Mouse (Mus musculus) testis, adult 2 months (tissue): ENCODE data around the gene Zfp523.

ENCODE experiments used
- CTCF ChIP-seq: fragments of 200-500 bp; IDR thresholded peaks from 2 replicates; pipeline ENCODE4 v1.5.1; 2012; ENCODE audit warnings: low read depth, mild to moderate bottlenecking, inconsistent platforms, low read length, moderate library complexity; ENCODE audit not compliant: control insufficient read depth, insufficient read depth, insufficient replicate concordance
- POLR2A ChIP-seq: fragments of 200-500 bp; IDR thresholded peaks from 2 replicates; pipeline ENCODE4 v1.6.1; 2012; ENCODE audit warnings: low read depth, mild to moderate bottlenecking, inconsistent platforms, low read length, moderate library complexity; ENCODE audit not compliant: control insufficient read depth

- TF ChIP-seq POLR2A: no peak
- no peak for TF ChIP-seq CTCF
Observed at GRCm38 (mm10) chr17:28188313-28188712, 11.4 kb downstream of the Zfp523 start.
